In genomic region chr7:16284001-16284400, GRCm38 (mm10) we compare ENCODE assay signal across 26 mouse cellular contexts. TPM values are rescaled to one million over a fixed set of nuclear protein-coding genes. Genes with fewer than 3 reads are reported as not detected.
DNase-seq lines count a peak whose midpoint lies in the region; ATAC-seq and TF ChIP-seq lines count a peak whose summit lies in the region.
"Had no signal": no experiment of that assay in that cellular context is flagged by ENCODE, and none has a peak within 500 bp of the region (broad histone marks: within the 10 kb centered on the region; RNA-seq: fewer than 3 reads in every experiment).

No protein-coding gene starts in this region.

- ATAC-seq in liver, embryonic 11.5 days (replicated peaks; ENCODE audit: low FRiP score): no peak
- no peak for ATAC-seq in stomach, embryonic 16.5 days (ENCODE audit: insufficient read depth, low FRiP score)
- no peak for ATAC-seq in stomach, postnatal 0 days (ENCODE audit: low FRiP score, low TSS enrichment)
- ATAC-seq: activated CD4-positive, CD25-positive, alpha-beta regulatory T cell, adult 4 months; CD4-positive, CD25-positive, alpha-beta regulatory T cell, adult 4 months; forebrain, embryonic 13.5 days; forebrain, embryonic 15.5 days; forebrain, postnatal 0 days; Patski had no signal

- no peak for TF ChIP-seq EP300 in heart, adult 2 months (IDR thresholded peaks at IDR 0.05; ENCODE audit: insufficient read depth, low read depth, low read length)
- no peak for TF ChIP-seq EP300 in stomach, postnatal 0 days (optimal IDR thresholded peaks at IDR 0.05)

- H3K4me3 ChIP-seq in heart, adult 2 months: no peak overlapping the region
- H3K4me3 ChIP-seq in liver, embryonic 11.5 days (ENCODE audit: low read depth, low read length): peak overlapping the region; percentile 7; the same call in 1 of the 2 replicates
- H3K4me3 ChIP-seq in stomach, embryonic 16.5 days (replicated peaks; ENCODE audit: low read length): no peak overlapping the region
- no peak overlapping the region for H3K4me3 ChIP-seq in stomach, postnatal 0 days (ENCODE audit: low read depth, low read length)
- H3K4me3 ChIP-seq: embryonic facial prominence, embryonic 13.5 days; forebrain, embryonic 13.5 days; forebrain, embryonic 15.5 days had no signal

- no peaks in the 10 kb centered on the region for H3K27me3 ChIP-seq in heart, adult 2 months (ENCODE audit: control insufficient read depth, insufficient read depth, low read length)
- H3K27me3 ChIP-seq in liver, embryonic 11.5 days (replicated peaks; ENCODE audit: control insufficient read depth, insufficient read depth, low read length): no peaks in the 10 kb centered on the region
- no peaks in the 10 kb centered on the region for H3K27me3 ChIP-seq in stomach, embryonic 16.5 days (ENCODE audit: control insufficient read depth, insufficient read depth, low read length)
- no peaks in the 10 kb centered on the region for H3K27me3 ChIP-seq in stomach, postnatal 0 days (ENCODE audit: control insufficient read depth, insufficient read depth, low read length)
- H3K27me3 ChIP-seq: CH12.LX; embryonic facial prominence, embryonic 13.5 days; forebrain, embryonic 13.5 days; forebrain, embryonic 15.5 days; Patski had no signal

- intact Hi-C loops in heart, adult 2 months (cut with DNase I): loop anchor here (10.0 kb wide), 1 partner anchor 339 kb away; the partner anchor contains the start of gene Nop53

- no peaks in the 10 kb centered on the region for H3K36me3 ChIP-seq in heart, adult 2 months (ENCODE audit: control insufficient read depth, insufficient read depth, low read length)
- peaks cover 42% of the 10 kb centered on the region for H3K36me3 ChIP-seq in liver, embryonic 11.5 days (ENCODE audit: control insufficient read depth, insufficient read depth, low read length)
- peaks cover 19% of the 10 kb centered on the region for H3K36me3 ChIP-seq in stomach, embryonic 16.5 days (ENCODE audit: control insufficient read depth, insufficient read depth, low read length)
- peaks cover 26% of the 10 kb centered on the region for H3K36me3 ChIP-seq in stomach, postnatal 0 days (ENCODE audit: control insufficient read depth, insufficient read depth, low read length)

- 86% methylated on average over 8 of the region's 8 CpGs for WGBS in heart, adult 2 months
- WGBS in liver, embryonic 11.5 days: 92% methylated on average over 8 of the region's 8 CpGs
- WGBS in stomach, embryonic 16.5 days: 86% methylated on average over 8 of the region's 8 CpGs
- WGBS in stomach, postnatal 0 days: 92% methylated on average over 8 of the region's 8 CpGs

- no peak overlapping the region for H3K4me2 ChIP-seq in liver, embryonic 11.5 days
- H3K4me2 ChIP-seq in stomach, embryonic 16.5 days (ENCODE audit: low read depth, low read length): no peak overlapping the region
- H3K4me2 ChIP-seq in stomach, postnatal 0 days (replicated peaks; ENCODE audit: low read depth): no peak overlapping the region
- H3K4me2 ChIP-seq: forebrain, embryonic 13.5 days; forebrain, embryonic 15.5 days had no signal

- no peak overlapping the region for H3K9ac ChIP-seq in heart, adult 2 months (ENCODE audit: low read depth, low read length)
- no peak overlapping the region for H3K9ac ChIP-seq in liver, embryonic 11.5 days (ENCODE audit: low read depth, low read length)
- H3K9ac ChIP-seq in stomach, embryonic 16.5 days (ENCODE audit: low read length): no peak overlapping the region
- H3K9ac ChIP-seq in stomach, postnatal 0 days (ENCODE audit: low read length): no peak overlapping the region
- H3K9ac ChIP-seq: embryonic facial prominence, embryonic 13.5 days; forebrain, embryonic 15.5 days; forebrain, postnatal 0 days had no signal

- TF ChIP-seq POLR2A in heart, adult 2 months (IDR thresholded peaks at IDR 0.05; ENCODE audit: insufficient read depth, low read depth, low read length): no peak

- no peaks in the 10 kb centered on the region for H3K9me3 ChIP-seq in liver, embryonic 11.5 days (ENCODE audit: control insufficient read depth, low read length)
- H3K9me3 ChIP-seq in stomach, embryonic 16.5 days (replicated peaks; ENCODE audit: control insufficient read depth, low read length): no peaks in the 10 kb centered on the region
- no peaks in the 10 kb centered on the region for H3K9me3 ChIP-seq in stomach, postnatal 0 days (ENCODE audit: control insufficient read depth, low read length)
- H3K9me3 ChIP-seq: embryonic facial prominence, embryonic 13.5 days; forebrain, embryonic 13.5 days; forebrain, embryonic 15.5 days; G1E had no signal

- no peak for TF ChIP-seq CTCF in heart, adult 2 months (IDR thresholded peaks at IDR 0.05)
- TF ChIP-seq CTCF in stomach, postnatal 0 days (IDR thresholded peaks at IDR 0.05; ENCODE audit: low read depth): no peak

- no peak overlapping the region for H3K27ac ChIP-seq in heart, adult 2 months
- no peak overlapping the region for H3K27ac ChIP-seq in liver, embryonic 11.5 days (ENCODE audit: low read depth, low read length)
- H3K27ac ChIP-seq in stomach, embryonic 16.5 days (ENCODE audit: low read length): 0 out of 2 replicates have a peak overlapping the region, but pooled peaks have one; percentile 92
- no peak overlapping the region for H3K27ac ChIP-seq in stomach, postnatal 0 days (replicated peaks)
- H3K27ac ChIP-seq: forebrain, embryonic 13.5 days; forebrain, embryonic 15.5 days had no signal

- no peaks in the 10 kb centered on the region for H3K79me2 ChIP-seq in heart, adult 2 months (replicated peaks; ENCODE audit: control insufficient read depth, insufficient read depth, low read length)

- DNase-seq in cerebellum, adult 11-12 months: peak; percentile 34
- DNase-seq in cerebellum, postnatal 36 days: no peak
- DNase-seq in heart, adult 11 months: peak; percentile 92
- no peak for DNase-seq in heart, adult 2 months
- DNase-seq in liver, embryonic 11.5 days (ENCODE audit: low spot score): no peak
- no peak for DNase-seq in liver
- DNase-seq in stomach, postnatal 0 days (ENCODE audit: low spot score): no peak
- DNase-seq: adrenal gland, adult 8-10 months; adrenal gland, postnatal 14 days; adrenal gland, postnatal 36 days; B cell, adult 2 months; cerebellum, adult 18-20 months; cerebellum, adult 8-10 months; cerebellum, adult 9-11 months; cerebellum, postnatal 14 days; forebrain, postnatal 0 days had no signal

- peaks cover 1% of the 10 kb centered on the region; the same call in 1 of the 2 replicates for H3K4me1 ChIP-seq in heart, adult 2 months (ENCODE audit: control insufficient read depth, insufficient read depth, low read length)
- peaks cover 11% of the 10 kb centered on the region for H3K4me1 ChIP-seq in liver, embryonic 11.5 days (replicated peaks; ENCODE audit: control insufficient read depth, insufficient read depth, low read length)
- H3K4me1 ChIP-seq in stomach, embryonic 16.5 days (ENCODE audit: control insufficient read depth, insufficient read depth, low read length): peaks cover 7% of the 10 kb centered on the region; the same call in 1 of the 2 replicates
- H3K4me1 ChIP-seq in stomach, postnatal 0 days (replicated peaks; ENCODE audit: control insufficient read depth, insufficient read depth): no peaks in the 10 kb centered on the region

RNA-seq across cellular contexts. Expression of gene Ccdc9, which starts 2.6 kb away (rescaled TPM):
- 10 to 100 TPM; 33.1 to 46.7 TPM for total RNA-seq in heart, adult 2 months (2021)
- polyA plus RNA-seq in heart, adult 2 months (2012; rRNA removed): 21.8 and 22.1 TPM in 2 replicates
- polyA plus RNA-seq in liver, embryonic 11.5 days (2014; fragmentation: Nextera tagmentation; extraction: Ambion mirVana): 21.7 and 25.3 TPM in 2 replicates
- polyA plus RNA-seq in stomach, embryonic 16.5 days (2015; fragmentation: Nextera tagmentation; extraction: Ambion mirVana): 16.7 and 18.8 TPM in 2 replicates
- 11.5 and 13.0 TPM in 2 replicates for polyA plus RNA-seq in stomach, postnatal 0 days (2015; fragmentation: Nextera tagmentation; extraction: Ambion mirVana)

RNA-seq across cellular contexts. Expression of gene Inafm1, which starts 10.6 kb away (rescaled TPM):
- 10 to 100 TPM; 15.4 to 17.4 TPM for total RNA-seq in heart, adult 2 months (2021)
- 12.8 and 16.3 TPM in 2 replicates for polyA plus RNA-seq in heart, adult 2 months (2012; rRNA removed)
- polyA plus RNA-seq in liver, embryonic 11.5 days (2014; fragmentation: Nextera tagmentation; extraction: Ambion mirVana): 9.3 and 10.6 TPM in 2 replicates
- polyA plus RNA-seq in stomach, embryonic 16.5 days (2015; fragmentation: Nextera tagmentation; extraction: Ambion mirVana): 11.8 and 12.8 TPM in 2 replicates
- polyA plus RNA-seq in stomach, postnatal 0 days (2015; fragmentation: Nextera tagmentation; extraction: Ambion mirVana): 28.0 and 29.1 TPM in 2 replicates

RNA-seq across cellular contexts. Expression of gene Bbc3, which starts 24.2 kb away (rescaled TPM):
- total RNA-seq in heart, adult 2 months (2021): 1 to 10 TPM; 2.1 to 3.2 TPM
- polyA plus RNA-seq in heart, adult 2 months (2012; rRNA removed): 2.4 and 3.3 TPM in 2 replicates
- polyA plus RNA-seq in liver, embryonic 11.5 days (2014; fragmentation: Nextera tagmentation; extraction: Ambion mirVana): 4.7 and 6.4 TPM in 2 replicates
- polyA plus RNA-seq in stomach, embryonic 16.5 days (2015; fragmentation: Nextera tagmentation; extraction: Ambion mirVana): 3.7 and 4.1 TPM in 2 replicates
- 3.7 and 5.0 TPM in 2 replicates for polyA plus RNA-seq in stomach, postnatal 0 days (2015; fragmentation: Nextera tagmentation; extraction: Ambion mirVana)

RNA-seq across cellular contexts. Expression of gene C5ar1, which starts 24.7 kb away (rescaled TPM):
- 1 to 10 TPM; 7.9 to 8.1 TPM for total RNA-seq in heart, adult 2 months (2021)
- 10.0 TPM in 2 replicates for polyA plus RNA-seq in heart, adult 2 months (2012; rRNA removed)
- polyA plus RNA-seq in liver, embryonic 11.5 days (2014; fragmentation: Nextera tagmentation; extraction: Ambion mirVana): 2.8 and 3.4 TPM in 2 replicates
- 4.6 and 4.8 TPM in 2 replicates for polyA plus RNA-seq in stomach, embryonic 16.5 days (2015; fragmentation: Nextera tagmentation; extraction: Ambion mirVana)
- polyA plus RNA-seq in stomach, postnatal 0 days (2015; fragmentation: Nextera tagmentation; extraction: Ambion mirVana): 1.9 and 2.0 TPM in 2 replicates
- total RNA-seq: CH12.LX had no signal
- polyA plus RNA-seq: activated CD4-positive, CD25-positive, alpha-beta regulatory T cell, adult 4 months; CD4-positive, CD25-positive, alpha-beta regulatory T cell, adult 4 months; G1E; Patski had no signal

RNA-seq across cellular contexts. Expression of gene C5ar2, which starts 40.0 kb away (rescaled TPM):
- total RNA-seq in heart, adult 2 months (2021): 1 to 10 TPM; 1.4 to 1.6 TPM
- 1.1 and 1.3 TPM in 2 replicates for polyA plus RNA-seq in heart, adult 2 months (2012; rRNA removed)
- polyA plus RNA-seq in liver, embryonic 11.5 days (2014; fragmentation: Nextera tagmentation; extraction: Ambion mirVana): 1.3 and 1.8 TPM in 2 replicates
- polyA plus RNA-seq in stomach, embryonic 16.5 days (2015; fragmentation: Nextera tagmentation; extraction: Ambion mirVana): 0.21 and 0.30 TPM in 2 replicates
- 0.24 TPM in 2 replicates for polyA plus RNA-seq in stomach, postnatal 0 days (2015; fragmentation: Nextera tagmentation; extraction: Ambion mirVana)
- polyA plus RNA-seq: activated CD4-positive, CD25-positive, alpha-beta regulatory T cell, adult 4 months; embryonic facial prominence, embryonic 11.5 days; forebrain, embryonic 15.5 days; Patski had no signal

Comparison
In these comparisons a context has a peak if more than half of its experiments do, and no peak if none do; other contexts are left out.
1. DNase-seq: peak in cerebellum, adult 11-12 months (single experiment) and heart, adult 11 months (single experiment); none in cerebellum, postnatal 36 days (0 of 2), heart, adult 2 months (0 of 2), liver, embryonic 11.5 days (single experiment), liver (single experiment) and stomach, postnatal 0 days (single experiment).